Mouse (Mus musculus): ENCODE results near the gene Tsc22d3.

DNA sequence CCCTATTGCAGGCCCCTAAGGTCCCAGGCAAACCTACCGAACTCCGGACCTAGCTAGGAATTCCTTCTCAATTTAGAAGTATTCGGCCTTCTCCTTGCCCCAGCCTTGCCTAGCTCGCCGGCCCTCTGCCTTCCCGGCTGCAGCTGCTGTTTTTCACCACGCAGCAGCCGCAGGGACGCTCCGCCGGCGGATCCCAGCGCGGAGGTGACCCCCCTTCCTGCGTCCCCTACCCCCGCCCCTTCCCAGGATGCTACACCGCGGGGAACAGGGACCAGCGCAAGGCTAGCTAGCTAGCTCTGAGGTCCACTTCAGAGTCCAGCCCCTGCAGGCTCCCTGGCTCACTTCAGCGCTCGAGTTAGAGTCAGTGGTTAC is 58.0 kb downstream of the Tsc22d3 start:
- TF ChIP-seq GATA1 (IDR thresholded peaks at IDR 0.05; ENCODE audit: low read length) (no peak), TAL1 (IDR thresholded peaks at IDR 0.05; ENCODE audit: low read length) (no peak)
